Mouse (Mus musculus) forebrain, postnatal 0 days (tissue): ENCODE measurements around the gene Psmb5. TPM values are rescaled to one million over a fixed set of nuclear protein-coding genes. Genes with fewer than 3 reads are reported as not detected.

ENCODE experiments used
- ATAC-seq: fragments of 200-750 bp; cut with Nextera tagmentation; 2 replicates; pipeline ENCODE4 v1.8.0; 2017; ENCODE audit warnings: mild to moderate bottlenecking, moderate library complexity
- DNase-seq: peaks from one replicate; pipeline ENCODE4 v3.0.0-alpha.2; 2015
- H3K27ac ChIP-seq: fragments of 300-500 bp; sonication (generic); 2 replicates; pipeline ENCODE4 v1.5.1; 2014; ENCODE audit warnings: low read depth, mild to moderate bottlenecking, antibody characterized with exemption, low read length, moderate library complexity, mixed read lengths
- H3K27me3 ChIP-seq: fragments of 300-500 bp; sonication (generic); 2 replicates; pipeline ENCODE4 v1.6.1; 2014; ENCODE audit warnings: mild to moderate bottlenecking, low read length, mixed read lengths; ENCODE audit not compliant: insufficient read depth
- H3K36me3 ChIP-seq: fragments of 300-500 bp; sonication (generic); 2 replicates; pipeline ENCODE4 v1.6.1; 2014; ENCODE audit warnings: mild to moderate bottlenecking, moderate library complexity; ENCODE audit not compliant: insufficient read depth
- H3K4me1 ChIP-seq: fragments of 300-500 bp; sonication (generic); 2 replicates; pipeline ENCODE4 v1.6.1; 2014; ENCODE audit warnings: antibody characterized with exemption; ENCODE audit not compliant: insufficient read depth
- H3K4me2 ChIP-seq: fragments of 300-500 bp; sonication (generic); 2 replicates; pipeline ENCODE4 v1.6.1; 2014; ENCODE audit warnings: low read depth, mild to moderate bottlenecking, moderate library complexity
- H3K4me3 ChIP-seq: fragments of 300-500 bp; sonication (generic); 2 replicates; pipeline ENCODE4 v1.5.1; 2014; ENCODE audit warnings: low read depth, low read length, mixed read lengths
- H3K9ac ChIP-seq: fragments of 300-500 bp; sonication (generic); 2 replicates; pipeline ENCODE4 v1.6.1; 2014; ENCODE audit warnings: mild to moderate bottlenecking
- H3K9me3 ChIP-seq: fragments of 300-500 bp; sonication (generic); 2 replicates; pipeline ENCODE4 v1.6.1; 2016; ENCODE audit warnings: low read length
- CTCF ChIP-seq: sonication (generic); IDR thresholded peaks from 2 replicates; pipeline ENCODE4 v1.5.1; 2016; ENCODE audit warnings: antibody characterized with exemption, control low read depth, low read depth
- WGBS: fragments of 180-500 bp; shearing (Covaris S2); extraction: QIAGEN DNeasy Blood & Tissue Kit; methylation state at CpG from one replicate; pipeline ENCODE4 v1.1.7; 2014; 5-methylcytosine and 5-hydroxymethylcytosine counted together
- polyA plus RNA-seq: library from polyadenylated mRNA; unstranded; fragments of >200 nt; fragmentation: Nextera tagmentation; extraction: Ambion mirVana; gene quantifications from 2 replicates; pipeline ENCODE4 v1.2.1, GENCODE M21; 2015
- total RNA-seq: library from RNA; depleted of rRNA; stranded (reverse); fragments of >200 nt; gene quantifications from 2 replicates; pipeline ENCODE4 v1.2.3, GENCODE M21; 2014

The Psmb5 gene
- total and polyA plus RNA-seq, 2 experiments from 2014 or later, result 180 to 420 TPM

DNA sequence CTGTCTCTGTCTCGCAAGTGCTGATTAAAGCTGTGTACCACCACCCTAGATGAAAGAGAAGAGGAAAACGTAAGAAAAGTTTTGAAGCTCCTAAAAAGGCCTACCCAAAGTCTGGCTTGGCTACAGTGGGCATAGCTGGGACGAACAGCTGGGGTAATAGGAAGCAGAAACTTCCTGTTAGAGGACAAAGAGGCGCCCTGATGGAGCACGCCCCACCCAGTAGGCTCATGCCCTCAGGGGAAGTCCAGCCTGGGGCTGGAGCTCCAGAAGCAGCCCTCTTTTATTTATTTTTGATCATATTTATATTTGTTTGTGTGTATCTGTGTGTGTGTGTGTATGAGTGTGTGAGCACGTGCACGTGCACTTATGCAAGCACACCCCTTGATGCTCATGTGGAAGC lies 38.2 kb downstream of the Psmb5 start:
- Histone ChIP-seq H3K9me3 (no peaks in the 10 kb centered on the region), H3K4me1 (no peaks in the 10 kb centered on the region), H3K4me3 (no peak overlapping the region), H3K4me2 (no peak overlapping the region), H3K27me3 (peaks cover 7% of the 10 kb centered on the region), H3K27ac (no peak overlapping the region), H3K36me3 (peaks cover 8% of the 10 kb centered on the region), H3K9ac (no peak overlapping the region)
- ATAC-seq (no peak), DNase-seq (no peak)
- no peak for TF ChIP-seq CTCF
- 90% methylated on average over 7 of the region's 7 CpGs for WGBS

DNA sequence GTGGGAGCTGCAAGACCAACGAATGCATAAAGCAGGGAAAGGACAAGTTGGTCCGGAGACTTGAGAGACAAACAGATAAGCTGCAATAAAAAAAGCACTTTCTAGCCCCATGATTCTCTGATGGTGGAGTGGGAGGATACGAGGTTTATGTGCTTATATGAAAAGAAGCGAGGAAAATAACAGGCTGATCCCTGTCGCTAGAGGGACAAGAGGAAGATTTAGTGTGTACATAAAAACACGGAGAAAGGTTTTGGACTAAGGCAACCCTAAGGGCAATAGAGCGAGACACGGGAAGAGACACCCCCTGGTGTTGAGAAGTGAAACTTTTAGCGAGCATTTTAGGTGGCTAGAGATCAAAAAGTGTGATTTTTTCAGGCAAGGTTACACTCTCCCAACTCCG lies 39.8 kb downstream of the Psmb5 start:
- peaks cover under 1% of the 10 kb centered on the region; the same call in 1 of the 2 replicates for H3K36me3 ChIP-seq
- H3K4me2 ChIP-seq, result peak overlapping the region; percentile 84
- TF ChIP-seq CTCF, result peak; percentile 67
- peaks cover 14% of the 10 kb centered on the region for H3K27me3 ChIP-seq
- peak overlapping the region; percentile 24; the same call in 1 of the 2 replicates for H3K27ac ChIP-seq
- no peaks in the 10 kb centered on the region for H3K9me3 ChIP-seq
- DNase-seq (no peak), ATAC-seq (peak; percentile 38; the same call in 1 of the 2 replicates)
- 2% methylated on average over 10 of the region's 10 CpGs for WGBS
- H3K4me1 ChIP-seq, result no peaks in the 10 kb centered on the region; the same call in 1 of the 2 replicates
- peak overlapping the region; percentile 40 for H3K9ac ChIP-seq
- H3K4me3 ChIP-seq, result peak overlapping the region; percentile 52

DNA sequence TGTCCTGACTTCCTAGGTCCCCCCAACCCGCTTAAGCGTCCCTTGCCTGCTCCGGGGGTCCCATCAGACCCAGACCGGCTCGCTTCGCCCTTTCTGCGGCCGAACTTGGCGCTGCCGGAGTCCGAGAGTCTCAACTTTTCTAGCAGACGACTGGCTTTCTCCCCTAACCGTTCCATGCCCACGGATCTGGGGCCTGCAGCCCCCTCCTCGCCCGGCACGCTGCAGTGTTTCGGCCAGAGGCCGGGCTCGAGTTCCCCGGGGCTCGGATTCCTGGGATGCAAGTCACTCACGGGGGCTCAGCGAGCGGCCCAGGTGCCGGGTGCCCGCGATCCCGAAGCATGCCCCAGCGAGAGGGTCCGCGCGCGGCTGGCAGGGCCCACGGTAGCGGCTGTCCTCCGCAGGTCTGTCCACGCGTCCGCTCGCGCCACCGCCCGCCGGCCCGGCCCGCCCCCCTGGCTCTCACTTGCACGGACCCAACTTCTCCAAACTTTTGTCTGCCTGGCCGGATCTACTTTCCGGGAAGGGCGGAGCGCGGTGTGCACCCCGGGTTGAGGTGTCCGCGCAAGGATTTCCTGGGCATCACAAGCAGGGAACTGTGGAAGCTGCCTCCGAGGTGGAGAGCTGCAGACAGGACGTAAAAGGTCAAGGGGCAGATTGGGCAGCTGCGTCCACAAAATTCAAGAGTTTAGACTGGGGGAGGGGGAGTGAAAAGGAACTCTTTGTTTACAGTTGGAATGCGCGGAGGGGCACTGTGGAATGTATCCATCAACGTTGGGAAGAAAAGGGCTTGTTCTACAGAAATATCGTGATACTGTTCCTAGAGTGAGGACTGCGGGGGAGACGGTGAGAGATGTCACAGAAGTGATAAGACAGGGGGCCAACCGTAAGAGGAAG lies 40.5 kb downstream of the Psmb5 start, which contains the start of gene Ajuba:
Ajuba (minus strand) TSS at position 470 of the 894 bp plus-strand sequence.
- TF ChIP-seq CTCF, result no peak
- no peaks in the 10 kb centered on the region; the same call in 1 of the 2 replicates for H3K4me1 ChIP-seq
- peak within 1 kb of the TSS; percentile 40 for H3K9ac ChIP-seq
- peak; percentile 70 for ATAC-seq
- DNase-seq, result peak; percentile 86
- 1% methylated on average over 66 of the region's 66 CpGs for WGBS
- H3K27ac ChIP-seq, result peak within 1 kb of the TSS; percentile 50
- no peaks in the 10 kb centered on the region for H3K36me3 ChIP-seq
- H3K9me3 ChIP-seq, result no peaks in the 10 kb centered on the region
- H3K27me3 ChIP-seq, result peaks cover 14% of the 10 kb centered on the region
- H3K4me2 ChIP-seq, result peak within 1 kb of the TSS; percentile 84
- peak within 1 kb of the TSS; percentile 52 for H3K4me3 ChIP-seq

DNA sequence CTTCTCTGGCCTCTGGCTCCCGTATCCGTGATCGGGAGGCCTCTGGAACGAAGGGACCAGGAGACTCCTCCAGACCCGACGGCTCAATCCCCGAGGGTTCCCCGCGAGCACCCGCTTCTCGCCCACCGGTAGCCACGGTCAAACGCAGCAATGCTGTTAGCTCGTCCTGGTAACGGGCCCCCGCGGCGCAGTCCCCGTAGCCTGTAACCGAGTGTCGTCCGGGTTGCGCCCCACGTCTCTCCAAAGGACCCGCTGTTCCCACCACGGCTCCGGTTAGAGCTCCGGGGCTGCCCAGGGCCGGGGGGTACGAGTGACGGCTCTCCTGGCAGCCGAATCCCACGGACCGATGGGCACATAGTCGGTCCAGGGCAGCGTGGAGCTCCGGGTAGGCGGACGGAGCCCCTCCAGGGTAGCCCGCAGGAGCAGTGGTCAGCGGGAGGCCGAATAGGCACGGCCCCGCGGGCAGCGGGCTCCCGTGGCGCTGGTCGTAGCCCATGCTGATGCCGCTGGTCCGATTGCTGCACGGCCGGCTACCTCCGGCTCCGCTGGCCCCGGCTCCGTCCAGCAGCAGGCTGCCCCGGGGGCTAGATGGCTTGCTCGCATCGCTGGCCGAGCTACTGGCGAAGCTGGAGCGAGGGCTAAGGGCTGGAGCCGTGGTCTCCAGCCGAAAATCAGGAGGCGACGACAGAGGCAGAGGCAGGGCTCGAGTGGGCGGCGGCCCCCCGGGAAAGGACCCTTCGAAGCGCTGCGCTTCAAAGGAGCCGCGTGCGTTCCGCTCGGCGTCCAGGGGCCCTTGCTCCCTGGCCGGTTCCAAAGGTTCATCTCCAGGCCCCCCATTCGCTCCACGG lies 41.4 kb downstream of the Psmb5 start:
- 0 out of 2 replicates have a peak, but pooled peaks have one; percentile 5 for ATAC-seq
- WGBS, result 3% methylated on average over 84 of the region's 84 CpGs
- Histone ChIP-seq H3K36me3 (no peaks in the 10 kb centered on the region), H3K4me2 (peak overlapping the region; percentile 84), H3K4me1 (no peaks in the 10 kb centered on the region; the same call in 1 of the 2 replicates), H3K27me3 (peaks cover 14% of the 10 kb centered on the region), H3K27ac (no peak overlapping the region), H3K9ac (peak overlapping the region; percentile 40), H3K4me3 (peak overlapping the region; percentile 52), H3K9me3 (no peaks in the 10 kb centered on the region)
- DNase-seq, result no peak
- TF ChIP-seq CTCF, result no peak

DNA sequence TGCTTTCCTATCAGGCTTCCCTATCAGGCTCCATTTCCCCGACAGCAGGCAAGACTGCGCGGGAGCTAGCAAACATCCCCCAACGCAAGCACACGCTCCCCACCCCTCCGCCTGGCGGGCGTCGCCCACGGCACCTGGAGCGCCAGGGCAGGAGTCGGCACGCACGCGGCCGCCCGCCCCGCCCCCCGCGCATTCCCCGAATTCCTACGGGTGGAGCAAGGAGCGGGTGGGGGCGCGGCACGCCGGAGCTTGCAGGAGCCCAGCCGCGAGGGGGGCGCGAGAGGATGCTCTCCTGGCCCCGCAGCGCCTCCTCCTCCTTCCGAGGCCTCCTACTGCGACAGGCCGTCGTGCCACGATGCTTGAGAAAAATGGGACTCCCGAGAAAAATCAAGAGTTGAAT lies 42.2 kb downstream of the Psmb5 start:
- Histone ChIP-seq H3K36me3 (no peaks in the 10 kb centered on the region), H3K9ac (peak overlapping the region; percentile 40; the same call in 1 of the 2 replicates), H3K4me2 (peak overlapping the region; percentile 84), H3K4me1 (no peaks in the 10 kb centered on the region; the same call in 1 of the 2 replicates), H3K9me3 (no peaks in the 10 kb centered on the region), H3K27me3 (peaks cover 14% of the 10 kb centered on the region), H3K27ac (no peak overlapping the region), H3K4me3 (peak overlapping the region; percentile 52)
- DNase-seq (peak; percentile 42), ATAC-seq (no peak; the same call in 1 of the 2 replicates)
- TF ChIP-seq CTCF, result peak; percentile 15; the same call in 1 of the 2 replicates
- WGBS, result 0% methylated on average over 37 of the region's 39 CpGs

DNA sequence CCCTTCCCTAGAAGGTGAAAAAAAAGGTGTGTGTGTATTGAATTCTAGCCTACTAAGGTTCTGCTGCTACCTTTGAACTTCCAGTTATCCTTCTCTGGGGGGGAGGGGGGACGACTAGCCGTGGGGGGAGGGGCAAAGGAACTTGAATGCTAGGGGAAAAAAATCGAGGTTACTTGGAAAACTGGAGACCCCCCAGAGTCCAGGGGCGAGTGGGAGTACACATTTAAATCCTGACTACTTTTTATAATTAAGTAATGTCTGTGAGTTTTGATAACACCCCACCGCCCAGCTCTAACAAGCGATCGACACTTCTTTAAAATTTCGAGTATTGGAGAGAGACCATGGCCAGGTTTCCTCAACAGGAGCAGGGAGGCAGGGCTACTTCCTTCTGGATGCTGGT lies 42.8 kb downstream of the Psmb5 start:
- 8% methylated on average over 8 of the region's 8 CpGs for WGBS
- H3K4me2 ChIP-seq, result peak overlapping the region; percentile 84

More for the DNA sequence above, 42.8 kb downstream of the Psmb5 start:
- peaks cover 14% of the 10 kb centered on the region for H3K27me3 ChIP-seq
- H3K9ac ChIP-seq, result no peak overlapping the region
- TF ChIP-seq CTCF, result no peak
- no peak overlapping the region for H3K27ac ChIP-seq
- H3K36me3 ChIP-seq, result no peaks in the 10 kb centered on the region
- H3K4me1 ChIP-seq, result no peaks in the 10 kb centered on the region; the same call in 1 of the 2 replicates
- peak overlapping the region; percentile 52; the same call in 1 of the 2 replicates for H3K4me3 ChIP-seq
- DNase-seq (no peak), ATAC-seq (no peak)
- H3K9me3 ChIP-seq, result no peaks in the 10 kb centered on the region
